Mouse (Mus musculus): ENCODE measurements at regions not wholly inside any gene's neighbourhood (a gene's known extent, or its start where the extent isn't known, plus 50 kb on each side); places are given as distances from the start of the nearest gene placed in this dataset.

DNA sequence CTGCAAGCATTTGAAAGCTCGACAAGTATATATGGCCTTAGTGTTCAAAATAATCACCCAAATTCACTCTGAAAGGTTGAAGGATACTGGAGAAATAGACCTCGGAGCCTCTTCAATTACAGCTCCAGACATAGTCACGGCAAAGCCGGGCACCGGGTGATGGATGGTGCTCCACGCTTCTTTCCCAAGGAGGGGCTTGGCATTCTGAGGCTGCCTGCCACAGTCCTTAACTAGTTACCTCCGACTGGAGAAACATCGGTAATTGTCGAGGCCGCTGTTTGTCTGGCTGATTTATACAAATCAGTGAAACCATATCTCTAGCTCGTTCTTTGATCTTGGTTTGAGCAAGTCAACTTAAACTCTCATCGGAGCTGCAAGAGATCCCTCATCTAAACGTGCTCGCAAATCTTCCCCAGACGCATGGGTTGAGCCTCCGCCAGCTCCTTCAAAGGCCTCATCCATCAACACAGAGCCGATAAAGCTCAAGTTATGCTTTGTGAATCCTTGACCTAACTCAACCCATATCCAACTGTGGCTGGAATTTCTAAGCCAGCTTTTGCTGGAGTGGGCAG, 145.4 kb upstream of the Stx16 start:
- no peak for ATAC-seq (ENCODE audit: extremely low read depth, insufficient number of reproducible peaks, low FRiP score, poor library complexity, severe bottlenecking)

DNA sequence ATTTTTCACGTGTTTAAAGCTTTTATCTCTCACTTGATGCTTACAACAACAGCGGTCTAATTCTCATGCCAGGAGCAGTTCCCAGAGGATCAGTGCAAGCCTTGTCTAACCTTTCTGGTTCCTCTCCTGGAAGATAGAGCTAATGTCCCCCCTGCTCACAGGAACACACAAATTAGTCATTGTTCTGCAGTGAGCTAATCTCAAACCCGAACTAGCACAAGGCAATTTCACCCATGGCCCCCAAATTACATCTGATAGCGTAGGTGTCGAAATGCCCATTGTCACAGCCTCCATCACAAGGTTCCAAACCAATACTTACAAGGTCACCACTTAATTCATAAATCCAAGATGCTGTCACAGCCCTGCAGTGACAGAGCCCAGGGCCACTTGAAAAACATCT, 140.4 kb upstream of the Stx16 start:
- no peak for ATAC-seq (ENCODE audit: extremely low read depth, insufficient number of reproducible peaks, low FRiP score, poor library complexity, severe bottlenecking)

DNA sequence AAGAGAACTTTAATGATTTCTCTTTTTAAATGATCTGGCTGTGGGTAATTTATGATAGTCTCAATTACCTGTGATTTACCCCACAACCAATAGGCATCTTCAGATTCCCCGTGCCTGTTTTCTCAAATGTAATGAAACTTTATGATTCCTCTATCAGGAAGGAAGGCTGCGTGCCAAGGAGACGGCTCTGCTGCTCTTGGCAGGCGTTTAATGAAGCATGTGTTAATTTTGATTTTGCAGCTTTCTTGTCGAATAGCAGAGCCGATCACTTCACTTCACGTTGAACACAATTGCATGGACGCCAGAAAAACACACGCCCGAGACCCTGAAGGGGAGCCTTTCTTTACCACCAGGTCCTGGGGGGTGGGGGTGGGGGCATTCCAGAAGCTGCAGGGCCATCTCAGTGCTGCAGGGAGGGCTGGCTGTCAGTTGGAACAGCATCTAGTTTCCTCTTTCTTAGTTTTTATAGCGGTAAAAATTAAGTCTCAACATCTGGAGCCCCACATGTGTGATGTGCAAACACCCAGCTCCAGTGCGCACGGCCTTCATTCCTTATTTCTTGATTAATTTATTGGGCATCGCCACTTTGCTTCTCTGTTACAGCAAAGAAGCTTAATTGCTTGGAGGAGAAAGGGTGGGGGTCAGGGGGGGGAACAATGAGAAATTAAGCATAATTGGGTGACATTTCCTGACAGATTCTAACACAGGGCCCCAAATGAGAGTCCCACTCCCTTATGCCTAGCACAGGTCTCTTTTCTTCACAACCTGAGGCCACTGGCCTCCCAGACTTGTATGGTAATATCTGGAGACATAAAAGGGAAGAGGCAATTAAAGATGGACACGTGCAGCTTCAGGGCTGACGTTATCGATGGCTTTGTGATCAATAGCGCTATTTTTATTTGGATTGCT, 138.3 kb upstream of the Stx16 start:
- ATAC-seq (ENCODE audit: extremely low read depth, insufficient number of reproducible peaks, low FRiP score, poor library complexity, severe bottlenecking), result no peak

DNA sequence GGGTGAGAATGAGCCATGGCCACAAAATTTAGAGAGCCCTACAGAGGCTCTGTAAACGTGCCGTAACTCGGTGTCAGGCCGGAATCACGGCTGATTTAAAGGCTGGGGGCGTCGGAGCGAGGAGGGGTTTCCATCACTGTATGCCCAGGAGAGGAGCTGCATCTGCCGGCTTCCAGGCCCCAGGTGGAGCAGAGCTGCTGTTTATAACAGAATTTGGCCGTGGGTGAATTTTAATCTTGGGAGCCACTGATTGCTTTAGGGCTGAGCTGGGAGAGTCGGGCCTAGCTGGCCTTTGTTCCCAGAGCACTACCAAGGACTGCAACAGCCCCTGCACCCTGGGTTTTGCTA, 137.7 kb upstream of the Stx16 start:
- ATAC-seq (ENCODE audit: extremely low read depth, insufficient number of reproducible peaks, low FRiP score, poor library complexity, severe bottlenecking), result no peak

DNA sequence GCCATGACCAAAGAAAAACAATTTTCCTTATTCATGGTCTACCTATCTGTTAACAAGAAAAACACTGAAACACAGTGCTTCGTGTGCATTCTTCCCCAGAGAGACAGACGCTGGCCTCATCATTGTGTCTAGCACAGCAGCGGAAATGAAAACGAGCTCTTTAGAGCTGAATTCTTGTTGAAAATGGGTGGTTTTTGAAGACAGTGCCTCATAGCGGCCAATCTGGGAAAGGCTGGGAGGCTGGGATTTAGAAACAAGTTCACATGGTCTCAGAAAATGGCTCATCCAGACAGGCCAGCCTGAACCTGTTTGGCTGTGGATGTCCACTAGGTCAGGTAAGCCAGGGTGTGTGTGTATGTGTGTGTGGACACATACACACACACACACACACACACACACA, 130.7 kb upstream of the Stx16 start:
- no peak for ATAC-seq (ENCODE audit: extremely low read depth, insufficient number of reproducible peaks, low FRiP score, poor library complexity, severe bottlenecking)

DNA sequence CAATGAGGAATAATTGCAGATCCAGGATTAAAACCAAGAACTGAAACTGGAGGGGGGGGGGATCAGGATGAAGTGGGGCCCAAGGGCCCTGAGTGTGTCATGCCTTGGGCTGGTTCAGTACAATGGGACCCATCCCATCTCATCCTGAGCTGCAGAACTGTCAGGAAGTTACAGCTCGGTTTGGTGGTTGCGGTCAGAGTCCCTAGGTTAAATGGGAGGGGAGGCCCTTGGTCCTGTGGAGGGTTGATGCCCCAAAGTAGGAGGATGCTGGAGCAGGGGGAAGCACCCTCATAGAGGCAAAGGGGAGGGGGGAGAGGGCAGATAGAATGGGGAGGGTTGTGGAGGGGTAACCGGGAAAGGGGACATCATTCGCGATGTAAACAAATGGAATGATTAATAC, 127.5 kb upstream of the Stx16 start:
- no peak for ATAC-seq (ENCODE audit: extremely low read depth, insufficient number of reproducible peaks, low FRiP score, poor library complexity, severe bottlenecking)

DNA sequence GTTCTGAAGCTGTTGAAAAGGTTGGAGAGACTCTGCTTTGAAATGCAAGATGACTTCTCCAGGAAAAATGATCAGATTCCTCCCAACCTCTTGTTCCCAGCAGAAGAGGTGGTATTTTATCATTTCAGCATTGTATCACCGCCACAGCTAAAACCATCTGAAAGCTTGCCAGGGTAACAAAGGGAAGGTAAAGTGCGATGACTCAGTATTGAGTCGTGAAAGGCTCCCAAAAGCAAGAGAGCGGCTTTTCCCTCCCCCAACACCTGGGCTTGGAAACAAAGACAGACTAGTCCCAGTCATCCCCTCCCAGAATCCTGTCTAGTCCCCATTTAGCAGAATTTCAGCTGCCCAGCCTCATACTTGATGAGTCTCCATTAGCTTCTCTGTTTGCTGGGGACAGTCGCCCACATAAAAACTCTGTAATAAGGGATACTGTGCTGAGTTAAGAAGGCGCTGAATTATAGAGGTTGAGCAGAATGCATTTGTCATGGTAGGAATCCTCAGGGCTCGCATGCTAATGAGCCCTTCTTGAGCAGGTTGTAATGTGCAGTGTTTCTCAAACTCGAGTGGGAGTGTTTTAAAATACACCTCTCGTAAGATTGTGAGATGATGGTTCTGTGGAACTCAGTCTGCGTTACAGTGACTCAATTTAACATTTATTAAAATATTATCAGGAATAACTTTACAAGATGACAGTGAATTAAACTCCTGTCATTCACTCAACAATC, 125.8 kb upstream of the Stx16 start:
- ATAC-seq (ENCODE audit: extremely low read depth, insufficient number of reproducible peaks, low FRiP score, poor library complexity, severe bottlenecking), result no peak

DNA sequence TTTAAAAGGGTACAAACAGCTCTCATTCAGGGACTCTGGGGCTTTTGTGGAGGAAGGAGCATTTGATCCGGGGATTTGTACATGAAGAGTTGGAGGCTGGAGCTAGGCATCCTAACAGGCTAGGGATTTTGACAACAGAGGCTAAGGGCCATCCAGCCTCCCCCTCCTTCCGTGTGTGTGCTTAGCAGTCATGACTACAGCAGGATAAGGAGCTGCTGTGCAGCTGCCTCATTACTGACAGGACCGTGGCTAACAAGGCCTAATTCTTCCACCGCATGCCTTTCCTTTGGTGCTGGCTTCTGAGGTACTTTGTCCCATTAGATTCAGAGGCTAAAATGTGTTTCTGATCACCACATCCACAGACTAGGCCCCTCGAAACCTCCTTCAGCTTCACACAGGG, 110.0 kb upstream of the Stx16 start:
- ATAC-seq (ENCODE audit: extremely low read depth, insufficient number of reproducible peaks, low FRiP score, poor library complexity, severe bottlenecking), result no peak

DNA sequence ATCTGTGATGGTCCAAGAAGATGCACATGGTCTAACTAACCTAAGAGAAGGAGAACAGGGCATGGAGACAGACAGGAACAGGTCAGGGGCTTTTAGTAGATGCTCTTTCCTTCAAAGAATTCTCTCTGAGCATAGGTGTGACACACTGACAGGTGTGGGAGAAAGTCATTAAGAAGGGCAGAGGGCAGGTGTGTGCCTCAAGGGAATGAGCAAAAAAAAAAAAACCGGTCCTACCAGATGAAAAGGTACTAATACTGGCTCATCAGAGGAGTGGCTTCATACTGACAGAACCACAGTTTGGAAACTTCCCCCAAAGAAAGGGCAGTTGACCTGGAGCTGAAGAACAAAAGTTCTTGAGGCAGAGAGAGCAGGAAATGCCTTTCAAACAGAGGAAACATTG, 105.3 kb upstream of the Stx16 start:
- ATAC-seq (ENCODE audit: extremely low read depth, insufficient number of reproducible peaks, low FRiP score, poor library complexity, severe bottlenecking), result no peak

DNA sequence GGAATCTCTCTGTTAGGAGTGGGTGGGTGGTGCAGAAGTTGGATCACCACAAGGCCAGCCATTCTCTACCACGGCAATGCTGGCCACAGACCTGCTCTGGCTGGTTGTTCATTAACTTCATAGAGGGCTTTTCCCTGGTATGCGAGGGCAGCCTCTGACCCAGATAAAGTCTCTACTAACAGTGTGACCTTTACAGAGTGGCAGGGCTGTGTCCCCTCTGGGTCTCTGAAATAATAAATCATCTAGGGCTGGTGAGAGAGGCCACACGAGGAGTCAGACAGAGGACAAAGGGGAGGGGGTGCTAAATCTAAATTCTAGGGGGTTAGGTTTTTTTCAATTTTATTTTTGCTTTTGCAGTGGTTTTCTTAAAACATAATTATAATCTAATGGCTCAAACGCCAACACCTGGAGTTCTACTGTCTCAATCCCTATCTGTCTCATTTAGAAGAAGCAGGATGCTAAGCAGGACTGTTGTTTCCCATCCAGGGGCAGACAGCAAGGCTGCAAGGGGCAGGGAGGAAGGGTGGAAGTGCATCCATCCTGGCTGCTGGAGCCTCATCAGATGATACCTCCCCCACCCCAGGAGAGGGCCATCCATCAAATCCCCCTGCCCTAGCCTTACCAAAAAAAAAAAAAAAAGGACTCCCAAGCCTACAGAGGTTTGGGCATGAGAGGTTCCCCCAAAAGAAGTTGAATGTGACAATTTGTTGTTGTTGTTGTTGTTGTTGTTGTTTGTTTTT, 99.6 kb upstream of the Stx16 start:
- no peak for ATAC-seq (ENCODE audit: extremely low read depth, insufficient number of reproducible peaks, low FRiP score, poor library complexity, severe bottlenecking)

DNA sequence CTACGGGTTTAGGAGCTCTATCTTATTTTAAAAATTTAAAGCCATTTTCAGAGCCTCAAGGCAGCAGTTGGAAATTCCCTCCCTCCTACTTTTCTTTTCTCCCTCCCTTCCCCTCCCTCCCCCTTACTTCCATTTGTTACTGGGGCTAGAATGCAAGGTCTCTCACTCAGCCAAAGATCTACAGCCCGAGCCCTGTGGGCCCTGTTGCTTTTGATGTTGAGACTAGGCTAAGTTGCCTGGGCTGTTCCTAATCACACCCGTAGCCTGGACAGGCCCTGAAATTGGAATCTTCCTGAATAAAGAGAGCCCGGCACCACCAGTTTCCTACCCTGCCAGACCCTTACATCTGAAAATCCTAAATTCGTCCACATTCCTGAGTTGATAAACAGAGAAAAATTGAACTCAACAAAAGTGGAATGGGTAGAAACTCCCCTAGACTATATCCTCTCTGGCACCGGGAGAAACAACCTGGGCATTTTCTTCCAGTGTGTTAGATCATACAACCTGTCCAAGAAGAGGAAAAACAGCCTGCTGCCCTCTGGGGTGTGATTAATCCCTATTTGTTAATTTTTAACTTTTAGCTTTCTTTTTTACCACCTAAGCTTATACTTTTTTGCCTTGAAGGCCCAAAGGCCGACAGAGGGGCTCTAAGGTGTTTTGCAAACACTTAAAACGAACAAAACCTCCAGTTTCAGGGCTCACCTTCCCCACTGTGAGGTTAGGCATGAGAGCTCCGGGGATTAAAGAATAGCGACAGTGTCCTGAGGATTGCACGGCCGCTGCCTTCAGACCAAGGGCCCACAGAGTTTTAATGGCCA, 98.7 kb upstream of the Stx16 start:
- no peak for ATAC-seq (ENCODE audit: extremely low read depth, insufficient number of reproducible peaks, low FRiP score, poor library complexity, severe bottlenecking)

DNA sequence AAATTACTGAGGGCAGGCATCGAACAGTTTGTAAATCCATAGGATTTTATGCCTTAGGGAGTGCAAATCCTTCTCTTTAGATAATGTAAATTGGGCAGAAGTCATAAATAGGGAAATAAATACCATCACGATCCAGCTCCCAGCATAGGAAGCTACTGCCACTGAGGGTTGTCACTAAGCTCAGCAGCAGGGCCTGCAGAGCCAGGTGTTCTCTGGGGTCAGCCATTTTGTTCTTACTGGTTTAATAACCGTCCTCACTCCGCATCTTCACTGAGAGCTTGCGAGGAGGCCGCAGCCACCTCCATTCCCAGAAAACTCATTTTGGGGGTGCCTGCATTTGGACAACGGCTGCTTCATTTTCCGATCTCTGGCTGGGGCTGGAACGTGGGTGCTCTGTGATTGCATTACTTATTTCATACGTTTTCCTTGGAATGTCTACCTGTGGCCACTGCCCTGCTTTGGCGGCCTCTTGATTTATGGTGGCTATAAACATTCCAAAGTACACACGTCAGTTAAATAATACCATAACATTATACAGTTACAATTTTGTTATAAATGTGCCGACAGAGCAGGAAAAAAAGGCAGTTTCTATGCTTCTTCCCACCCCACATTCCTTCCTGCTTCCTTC, 97.9 kb upstream of the Stx16 start:
- no peak for ATAC-seq (ENCODE audit: extremely low read depth, insufficient number of reproducible peaks, low FRiP score, poor library complexity, severe bottlenecking)

DNA sequence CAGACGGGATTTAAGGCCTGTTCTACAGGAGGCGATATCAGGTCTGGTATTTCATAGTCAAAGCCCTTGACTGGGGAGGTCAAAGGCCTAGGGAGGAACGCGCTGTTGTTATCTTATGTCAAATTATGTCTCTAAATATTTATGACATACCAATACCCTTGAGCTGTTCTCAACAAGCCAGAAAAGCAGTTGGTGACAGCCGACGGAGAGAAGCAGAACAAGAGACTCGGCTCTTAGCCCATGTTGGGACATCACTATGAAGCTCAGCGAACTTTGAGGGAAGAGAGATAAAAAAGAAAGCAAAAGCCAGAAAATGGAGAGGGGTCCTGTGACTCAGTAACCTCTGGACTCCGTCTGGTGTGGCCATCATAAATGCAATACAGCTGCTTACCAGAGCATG, 95.1 kb upstream of the Stx16 start:
- ATAC-seq (ENCODE audit: extremely low read depth, insufficient number of reproducible peaks, low FRiP score, poor library complexity, severe bottlenecking), result no peak

DNA sequence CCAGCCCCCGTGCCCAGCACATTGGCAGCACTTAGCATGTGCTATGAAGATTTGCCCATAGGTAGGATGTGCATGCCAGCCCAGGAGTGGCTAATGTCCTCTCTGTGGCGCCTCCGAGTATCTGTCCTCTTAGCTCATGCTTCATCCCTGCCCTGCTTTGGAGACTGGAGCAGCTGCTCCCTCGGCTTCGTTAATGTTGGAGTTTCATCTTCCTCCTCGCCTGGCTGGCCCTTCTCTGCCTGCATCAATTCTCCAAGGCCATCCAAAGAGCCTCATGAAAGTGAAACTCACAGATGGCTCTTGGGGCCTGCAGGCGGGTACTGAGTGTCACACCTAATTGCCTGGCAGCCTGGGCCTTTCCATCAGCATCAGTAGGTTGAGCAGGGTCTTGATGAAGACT, 88.6 kb upstream of the Stx16 start:
- ATAC-seq (ENCODE audit: extremely low read depth, insufficient number of reproducible peaks, low FRiP score, poor library complexity, severe bottlenecking), result no peak

DNA sequence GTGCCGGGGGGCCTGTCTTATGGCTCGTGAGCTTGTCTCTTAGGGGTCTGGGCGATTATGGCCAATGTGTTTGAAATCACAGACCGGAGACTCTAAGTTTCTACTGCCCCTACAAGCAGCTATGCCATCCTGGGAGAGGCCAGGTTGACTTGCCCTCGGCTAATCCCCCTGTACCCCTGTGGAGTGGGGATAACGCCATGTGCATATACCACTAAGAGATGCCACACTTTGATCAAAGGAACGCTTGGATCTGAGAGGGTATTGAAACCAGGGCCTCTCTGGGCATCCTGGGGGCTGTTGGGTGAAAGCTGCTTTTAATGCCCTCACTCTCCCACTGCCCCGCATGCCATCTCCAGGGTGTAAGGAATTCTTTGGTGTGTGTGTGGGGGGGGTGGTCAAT, 88.2 kb upstream of the Stx16 start:
- no peak for ATAC-seq (ENCODE audit: extremely low read depth, insufficient number of reproducible peaks, low FRiP score, poor library complexity, severe bottlenecking)

DNA sequence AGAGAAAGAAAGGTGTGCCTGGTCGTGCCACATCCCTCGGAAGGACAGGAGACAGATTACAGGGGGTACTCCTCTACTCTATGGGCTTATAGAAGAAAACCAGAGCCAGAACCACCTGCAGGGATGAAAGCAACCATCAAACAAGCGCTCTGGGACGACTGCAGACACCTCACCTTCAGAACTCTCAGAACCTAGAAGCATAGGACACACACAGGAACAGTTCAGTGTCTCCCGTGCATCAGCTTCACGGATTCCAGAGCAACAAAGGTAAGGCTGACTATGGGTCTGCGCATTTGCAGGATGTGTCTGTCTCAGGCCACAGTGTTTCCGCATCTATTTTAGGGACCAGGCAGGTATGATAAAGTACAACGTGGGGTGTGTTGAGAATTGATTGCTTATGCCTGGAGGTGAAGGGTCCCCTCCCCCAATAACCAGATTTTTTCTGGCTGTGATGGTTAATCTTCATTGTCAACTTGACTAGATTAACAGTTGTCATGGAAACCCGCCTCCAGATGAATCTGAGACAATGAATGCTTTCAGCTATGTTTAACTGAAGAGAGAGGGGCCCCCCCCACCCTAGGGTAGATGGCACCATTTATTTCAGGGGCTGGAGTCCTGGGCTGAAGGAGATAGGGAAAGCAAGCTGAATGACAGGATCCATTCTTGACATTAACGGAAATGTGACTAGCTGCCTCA, 87.3 kb upstream of the Stx16 start:
- ATAC-seq (ENCODE audit: extremely low read depth, insufficient number of reproducible peaks, low FRiP score, poor library complexity, severe bottlenecking), result no peak

DNA sequence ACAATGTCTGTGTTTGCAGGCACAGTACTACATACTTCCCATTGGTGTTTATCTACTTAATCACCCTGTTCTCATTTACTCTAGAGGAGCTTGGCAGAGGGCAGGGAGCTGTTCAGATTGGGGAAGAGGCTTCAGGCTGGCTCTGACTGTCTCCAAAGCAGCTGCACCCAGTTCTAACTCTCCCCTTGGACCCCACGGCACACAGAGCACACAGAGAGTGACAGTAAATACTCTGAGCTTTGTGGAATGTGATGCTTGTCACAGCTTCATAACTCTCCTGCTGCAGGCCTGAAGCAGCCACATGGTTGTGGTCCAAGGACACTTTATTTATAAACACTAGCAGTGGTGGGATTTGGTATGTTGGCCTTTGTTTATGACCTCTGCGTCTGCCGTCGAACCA, 85.4 kb upstream of the Stx16 start:
- no peak for ATAC-seq (ENCODE audit: extremely low read depth, insufficient number of reproducible peaks, low FRiP score, poor library complexity, severe bottlenecking)

DNA sequence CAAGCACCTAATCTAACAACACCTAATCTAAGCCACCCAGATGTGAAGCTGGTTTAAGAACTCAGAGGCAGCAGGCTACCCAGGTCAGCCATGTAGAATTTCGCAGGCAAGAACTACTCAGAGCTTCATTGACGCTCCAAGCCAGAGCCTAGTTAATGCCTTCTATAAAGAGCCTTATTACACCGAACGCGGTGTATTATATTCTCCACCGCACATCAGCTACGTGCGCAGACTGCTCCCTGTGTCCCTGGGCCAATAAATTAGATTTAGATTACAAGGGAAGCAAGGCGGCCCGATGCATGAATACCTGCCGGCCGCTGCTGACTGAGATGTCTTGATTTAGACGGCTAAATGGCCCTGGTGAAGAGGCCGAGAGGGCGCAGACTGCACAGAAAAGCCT, 84.7 kb upstream of the Stx16 start:
- ATAC-seq (ENCODE audit: extremely low read depth, insufficient number of reproducible peaks, low FRiP score, poor library complexity, severe bottlenecking), result no peak

Data from neutrophil, adult 5-6 weeks (primary cell).